Mouse (Mus musculus): ENCODE data around the gene Myo18a. TPM values are rescaled to one million over a fixed set of nuclear protein-coding genes. Genes with fewer than 3 reads are reported as not detected.

Gene Myo18a
- total RNA-seq, 1 experiment, result 33.3 TPM

- H3K9me3 ChIP-seq (ENCODE audit: control insufficient read depth, insufficient read depth, low read depth, low read length), result no peaks in the 10 kb centered on the region
- no peak for TF ChIP-seq MAFK (IDR thresholded peaks at IDR 0.05; ENCODE audit: insufficient read depth, low read depth, low read length)
- TF ChIP-seq ZNF384 (IDR thresholded peaks at IDR 0.05; ENCODE audit: low read depth, low read length), result no peak
- no peak for TF ChIP-seq ZC3H11A (IDR thresholded peaks at IDR 0.05; ENCODE audit: borderline replicate concordance, low read depth, low read length)
- H3K36me3 ChIP-seq (ENCODE audit: control insufficient read depth, insufficient read depth, low read length, poor library complexity, severe bottlenecking), result no peaks in the 10 kb centered on the region; the same call in 1 of the 2 replicates
- peaks cover 8 to 18% of the 10 kb centered on the region in 2 experiments; a peak in 3 of 4 replicates for H3K4me1 ChIP-seq (ENCODE audit: control insufficient read depth in 2 of 2, insufficient read depth in 2 of 2, low read length in 2 of 2, poor library complexity in 1 of 2)
- in situ Hi-C loops (cut with MboI; ENCODE audit: low sequenced_read_pairs in 2 of 2, unreplicated experiment in 2 of 2), result loop anchor here in 1 of 2 experiments (10.0 kb wide), 1 partner anchor 60 kb away; no protein-coding TSS in a partner anchor
- no peak overlapping the region for H3K9ac ChIP-seq (ENCODE audit: insufficient read depth, low read depth, low read length, poor library complexity, severe bottlenecking)
- H3K4me3 ChIP-seq (ENCODE audit: insufficient read depth in 1 of 2, low read depth in 1 of 2, low read length in 2 of 2, poor library complexity in 1 of 2, severe bottlenecking in 1 of 2), result no peak overlapping the region
- no peak for DNase-seq (ENCODE audit: low read depth, low spot score)
- no peak overlapping the region for H3K27ac ChIP-seq (ENCODE audit: insufficient read depth, low read depth, low read length, poor library complexity, severe bottlenecking)
Measured at GRCm38 (mm10) chr11:77795216-77795615, 32.2 kb downstream of the Myo18a start.

- TF ChIP-seq ZC3H11A (IDR thresholded peaks at IDR 0.05; ENCODE audit: borderline replicate concordance, low read depth, low read length) (no peak), MAFK (IDR thresholded peaks at IDR 0.05; ENCODE audit: insufficient read depth, low read depth, low read length) (no peak), CHD2 (IDR thresholded peaks at IDR 0.05; ENCODE audit: low read depth, low read length) (no peak), ZNF384 (IDR thresholded peaks at IDR 0.05; ENCODE audit: low read depth, low read length) (no peak), HCFC1 (IDR thresholded peaks at IDR 0.05; ENCODE audit: borderline replicate concordance, insufficient read depth, low read length) (no peak)
- H3K27ac ChIP-seq (ENCODE audit: insufficient read depth, low read depth, low read length, poor library complexity, severe bottlenecking), result no peak overlapping the region
- DNase-seq (ENCODE audit: low read depth, low spot score), result no peak
- H3K9me3 ChIP-seq (ENCODE audit: control insufficient read depth, insufficient read depth, low read depth, low read length), result no peaks in the 10 kb centered on the region
- in situ Hi-C loops (cut with MboI; ENCODE audit: low sequenced_read_pairs in 2 of 2, unreplicated experiment in 2 of 2), result no loop called here
- H3K9ac ChIP-seq (ENCODE audit: insufficient read depth, low read depth, low read length, poor library complexity, severe bottlenecking), result no peak overlapping the region
- no peak overlapping the region for H3K4me3 ChIP-seq (ENCODE audit: insufficient read depth in 1 of 2, low read depth in 1 of 2, low read length in 2 of 2, poor library complexity in 1 of 2, severe bottlenecking in 1 of 2)
- H3K4me1 ChIP-seq (ENCODE audit: control insufficient read depth in 2 of 2, insufficient read depth in 2 of 2, low read length in 2 of 2, poor library complexity in 1 of 2), result peaks cover 2 to 10% of the 10 kb centered on the region in 2 experiments; a peak in 2 of 4 replicates
- no peaks in the 10 kb centered on the region; the same call in 1 of the 2 replicates for H3K36me3 ChIP-seq (ENCODE audit: control insufficient read depth, insufficient read depth, low read length, poor library complexity, severe bottlenecking)
Measured at GRCm38 (mm10) chr11:77800491-77800868, 37.4 kb downstream of the Myo18a start.

- no peaks in the 10 kb centered on the region for H3K9me3 ChIP-seq (ENCODE audit: control insufficient read depth, insufficient read depth, low read depth, low read length)
- H3K4me3 ChIP-seq (ENCODE audit: insufficient read depth in 1 of 2, low read depth in 1 of 2, low read length in 2 of 2, poor library complexity in 1 of 2, severe bottlenecking in 1 of 2), result no peak overlapping the region
- H3K4me1 ChIP-seq (ENCODE audit: control insufficient read depth in 2 of 2, insufficient read depth in 2 of 2, low read length in 2 of 2, poor library complexity in 1 of 2), result peaks cover 6 to 10% of the 10 kb centered on the region in 2 experiments; a peak in 2 of 4 replicates
- no peak overlapping the region for H3K27ac ChIP-seq (ENCODE audit: insufficient read depth, low read depth, low read length, poor library complexity, severe bottlenecking)
- no peak for DNase-seq (ENCODE audit: low read depth, low spot score)
- no peaks in the 10 kb centered on the region; the same call in 1 of the 2 replicates for H3K36me3 ChIP-seq (ENCODE audit: control insufficient read depth, insufficient read depth, low read length, poor library complexity, severe bottlenecking)
- in situ Hi-C loops (cut with MboI; ENCODE audit: low sequenced_read_pairs in 2 of 2, unreplicated experiment in 2 of 2), result no loop called here
- TF ChIP-seq HCFC1 (IDR thresholded peaks at IDR 0.05; ENCODE audit: borderline replicate concordance, insufficient read depth, low read length), result no peak
- no peak for TF ChIP-seq MAFK (IDR thresholded peaks at IDR 0.05; ENCODE audit: insufficient read depth, low read depth, low read length)
- no peak for TF ChIP-seq ZNF384 (IDR thresholded peaks at IDR 0.05; ENCODE audit: low read depth, low read length)
- no peak for TF ChIP-seq ZC3H11A (IDR thresholded peaks at IDR 0.05; ENCODE audit: borderline replicate concordance, low read depth, low read length)
- no peak for TF ChIP-seq CHD2 (IDR thresholded peaks at IDR 0.05; ENCODE audit: low read depth, low read length)
- H3K9ac ChIP-seq (ENCODE audit: insufficient read depth, low read depth, low read length, poor library complexity, severe bottlenecking), result no peak overlapping the region
Measured at GRCm38 (mm10) chr11:77800869-77801701, 38.0 kb downstream of the Myo18a start.

- H3K27ac ChIP-seq (ENCODE audit: insufficient read depth, low read depth, low read length, poor library complexity, severe bottlenecking), result no peak overlapping the region
- H3K4me1 ChIP-seq (ENCODE audit: control insufficient read depth in 2 of 2, insufficient read depth in 2 of 2, low read length in 2 of 2, poor library complexity in 1 of 2), result peaks cover 6 to 12% of the 10 kb centered on the region in 2 experiments; a peak in 2 of 4 replicates
Measured at GRCm38 (mm10) chr11:77802341-77802865, 39.4 kb downstream of the Myo18a start.

More at GRCm38 (mm10) chr11:77802341-77802865, 39.4 kb downstream of the Myo18a start:
- H3K9me3 ChIP-seq (ENCODE audit: control insufficient read depth, insufficient read depth, low read depth, low read length), result no peaks in the 10 kb centered on the region
- no peak overlapping the region for H3K4me3 ChIP-seq (ENCODE audit: insufficient read depth in 1 of 2, low read depth in 1 of 2, low read length in 2 of 2, poor library complexity in 1 of 2, severe bottlenecking in 1 of 2)
- TF ChIP-seq ZNF384 (IDR thresholded peaks at IDR 0.05; ENCODE audit: low read depth, low read length) (no peak), HCFC1 (IDR thresholded peaks at IDR 0.05; ENCODE audit: borderline replicate concordance, insufficient read depth, low read length) (no peak), CHD2 (IDR thresholded peaks at IDR 0.05; ENCODE audit: low read depth, low read length) (no peak), ZC3H11A (IDR thresholded peaks at IDR 0.05; ENCODE audit: borderline replicate concordance, low read depth, low read length) (no peak), MAFK (IDR thresholded peaks at IDR 0.05; ENCODE audit: insufficient read depth, low read depth, low read length) (no peak)
- no peak for DNase-seq (ENCODE audit: low read depth, low spot score)
- H3K9ac ChIP-seq (ENCODE audit: insufficient read depth, low read depth, low read length, poor library complexity, severe bottlenecking), result no peak overlapping the region
- in situ Hi-C loops (cut with MboI; ENCODE audit: low sequenced_read_pairs in 2 of 2, unreplicated experiment in 2 of 2), result no loop called here
- no peaks in the 10 kb centered on the region; the same call in 1 of the 2 replicates for H3K36me3 ChIP-seq (ENCODE audit: control insufficient read depth, insufficient read depth, low read length, poor library complexity, severe bottlenecking)

Measured in ES-E14 (cell line).